Mouse (Mus musculus) bone marrow macrophage, adult 2 months (primary cell): ENCODE measurements around the gene Efcab1.

ENCODE experiments used
- CTCF ChIP-seq: IDR thresholded peaks from 2 replicates; pipeline ENCODE4 v1.5.1; 2012; ENCODE audit warnings: low read depth, mild to moderate bottlenecking, low read length, moderate library complexity
- POLR2A ChIP-seq: IDR thresholded peaks from 2 replicates; pipeline ENCODE4 v1.6.1; 2012; ENCODE audit warnings: mild to moderate bottlenecking, low read depth, low read length, borderline replicate concordance

- TF ChIP-seq CTCF: no peak
- no peak for TF ChIP-seq POLR2A
Measured at GRCm38 (mm10) chr16:14894713-14895112, 11.7 kb upstream of the Efcab1 start.
